Mouse (Mus musculus): ENCODE measurements around the gene H2-D1.

The H2-D1 gene

GRCm38 (mm10) chr17:35240384-35241304 lies 21.9 kb upstream of the H2-D1 start:
- no peak for DNase-seq (ENCODE audit: low read depth, low spot score)

GRCm38 (mm10) chr17:35241305-35242014 lies 21.1 kb upstream of the H2-D1 start, which contains the start of gene Ddx39b:
Ddx39b (plus strand) TSS chr17:35241746.
- peak; percentile 97 for DNase-seq (ENCODE audit: low read depth, low spot score)

GRCm38 (mm10) chr17:35242015-35242941 lies 20.3 kb upstream of the H2-D1 start:
- peak; percentile 82 for DNase-seq (ENCODE audit: low read depth, low spot score)

GRCm38 (mm10) chr17:35243086-35243485 lies 19.4 kb upstream of the H2-D1 start:
- peak; percentile 71 for DNase-seq (ENCODE audit: low read depth, low spot score)

GRCm38 (mm10) chr17:35244999-35245398 lies 17.5 kb upstream of the H2-D1 start:
- no peak for DNase-seq (ENCODE audit: low read depth, low spot score)

GRCm38 (mm10) chr17:35245731-35246623 lies 16.6 kb upstream of the H2-D1 start:
- DNase-seq (ENCODE audit: low read depth, low spot score): peak; percentile 55

GRCm38 (mm10) chr17:35247144-35247543 lies 15.4 kb upstream of the H2-D1 start:
- DNase-seq (ENCODE audit: low read depth, low spot score): no peak

- no peak for DNase-seq (ENCODE audit: low read depth, low spot score)
Observed at GRCm38 (mm10) chr17:35248986-35249385, 13.5 kb upstream of the H2-D1 start.

- DNase-seq (ENCODE audit: low read depth, low spot score): no peak
Observed at GRCm38 (mm10) chr17:35249451-35250197, 12.9 kb upstream of the H2-D1 start.

GRCm38 (mm10) chr17:35250348-35251120 lies 12.0 kb upstream of the H2-D1 start:
- no peak for DNase-seq (ENCODE audit: low read depth, low spot score)

- DNase-seq (ENCODE audit: low read depth, low spot score): no peak
Observed at GRCm38 (mm10) chr17:35251162-35251719, 11.3 kb upstream of the H2-D1 start.

- DNase-seq (ENCODE audit: low read depth, low spot score): no peak
Observed at GRCm38 (mm10) chr17:35251981-35252380, 10.5 kb upstream of the H2-D1 start.

- no peak for DNase-seq (ENCODE audit: low read depth, low spot score)
Observed at GRCm38 (mm10) chr17:35252619-35253292, 9.8 kb upstream of the H2-D1 start.

- DNase-seq (ENCODE audit: low read depth, low spot score): no peak
Observed at GRCm38 (mm10) chr17:35253293-35254093, 9.0 kb upstream of the H2-D1 start.

GRCm38 (mm10) chr17:35254241-35255098 lies 8.1 kb upstream of the H2-D1 start:
- DNase-seq (ENCODE audit: low read depth, low spot score): peak; percentile 70

GRCm38 (mm10) chr17:35255301-35255700 lies 7.2 kb upstream of the H2-D1 start:
- no peak for DNase-seq (ENCODE audit: low read depth, low spot score)

Data from ES-CJ7 (cell line).